Mouse (Mus musculus) T-helper 1 cell (primary cell): ENCODE measurements around the gene Ddx19a.
"Not testable (repeated sequence)": the region's sequence is repeated elsewhere in the genome, so short reads cannot be mapped to it uniquely, and the experiment has no call there.

Source experiments
- in situ Hi-C: fragments of 300-600 bp; cut with MboI, MseI; formaldehyde crosslinking; loops from one replicate; pipeline ENCODE4 v1.15.1; 2025; ENCODE audit warnings: high pct_unique_total_duplicates

Ddx19a gene

GRCm38 (mm10) chr8:110936217-110936616 lies 61.4 kb downstream of the Ddx19a start:
- in situ Hi-C loops = no loop called here

DNA sequence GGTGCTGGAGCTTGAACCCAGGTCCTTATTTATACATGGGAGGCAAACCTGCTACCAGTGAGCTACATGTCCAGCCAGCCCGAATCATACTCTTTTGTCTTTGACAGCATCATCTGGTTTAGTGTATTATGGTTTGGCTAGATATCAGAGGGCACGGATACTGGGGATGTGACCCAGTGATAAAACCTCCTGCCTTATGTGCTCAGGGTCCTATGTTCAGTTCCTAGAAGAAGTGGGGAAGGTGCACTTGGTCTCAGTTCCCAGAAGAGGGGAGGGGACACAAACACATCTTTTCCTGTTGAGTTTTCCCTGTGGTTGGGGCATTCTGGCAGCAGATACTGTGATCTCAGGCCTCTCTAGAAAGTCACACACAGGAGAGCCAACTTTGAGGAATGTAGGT lies 64.3 kb downstream of the Ddx19a start:
- in situ Hi-C loops = no loop called here

DNA sequence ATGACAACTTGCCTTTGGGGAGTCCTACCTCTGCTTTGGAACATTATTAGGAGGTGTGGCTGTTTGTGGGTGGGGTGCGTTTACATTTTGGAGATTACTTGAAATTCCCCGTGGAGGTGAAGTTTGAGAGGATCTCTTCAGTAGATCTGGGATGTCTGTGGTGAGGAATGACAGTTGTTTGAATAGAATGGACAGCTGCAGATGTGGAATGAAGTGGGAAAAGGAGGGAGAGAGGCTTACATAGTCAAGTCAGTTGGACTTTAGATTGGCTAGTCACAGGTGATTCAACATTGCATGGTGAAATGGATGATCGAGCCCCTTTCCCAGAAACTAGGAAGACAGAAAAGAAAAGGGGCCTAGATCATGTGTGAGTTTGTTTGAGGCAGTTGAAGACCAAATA lies 65.2 kb downstream of the Ddx19a start:
- in situ Hi-C loops = no loop called here

DNA sequence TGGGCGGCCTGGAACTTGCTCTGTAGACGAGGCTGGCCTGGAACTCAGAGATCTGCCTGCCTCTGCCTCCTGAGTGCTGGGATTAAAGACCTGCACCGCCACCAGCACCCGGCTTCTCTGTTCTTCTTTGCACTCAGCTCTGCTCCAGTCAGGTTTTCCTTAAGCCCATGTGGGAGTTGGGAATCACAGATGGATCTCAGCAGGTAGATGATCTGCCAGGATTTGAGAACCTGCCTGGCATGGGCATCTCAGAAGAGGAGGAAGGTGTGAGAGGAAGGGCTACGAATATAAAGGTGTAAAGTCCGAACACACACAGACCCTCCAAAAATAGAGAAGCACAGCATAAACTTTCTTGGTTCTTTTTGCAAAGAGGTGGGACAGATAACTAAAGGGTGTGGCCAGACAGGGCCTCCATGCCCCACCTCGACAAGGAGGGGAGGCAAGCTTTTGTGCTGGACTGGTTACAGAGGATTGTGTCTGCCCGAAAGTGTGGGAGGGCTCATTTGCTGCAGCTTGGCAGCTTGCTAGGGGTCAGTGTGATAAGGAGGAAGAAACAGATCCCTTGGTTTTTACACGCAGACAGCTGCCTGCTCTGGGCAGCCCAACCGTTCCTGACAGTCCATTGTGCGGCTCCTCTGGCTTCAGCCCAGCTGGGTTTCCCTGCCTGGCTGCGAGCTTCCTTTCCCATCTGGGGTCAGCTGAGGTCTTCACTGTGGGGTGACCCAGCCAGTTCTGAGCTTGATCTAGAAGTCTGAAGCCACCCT lies 66.2 kb downstream of the Ddx19a start:
- in situ Hi-C loops = no loop called here

GRCm38 (mm10) chr8:110929672-110930071 lies 67.9 kb downstream of the Ddx19a start:
- in situ Hi-C loops = not testable (repeated sequence)

DNA sequence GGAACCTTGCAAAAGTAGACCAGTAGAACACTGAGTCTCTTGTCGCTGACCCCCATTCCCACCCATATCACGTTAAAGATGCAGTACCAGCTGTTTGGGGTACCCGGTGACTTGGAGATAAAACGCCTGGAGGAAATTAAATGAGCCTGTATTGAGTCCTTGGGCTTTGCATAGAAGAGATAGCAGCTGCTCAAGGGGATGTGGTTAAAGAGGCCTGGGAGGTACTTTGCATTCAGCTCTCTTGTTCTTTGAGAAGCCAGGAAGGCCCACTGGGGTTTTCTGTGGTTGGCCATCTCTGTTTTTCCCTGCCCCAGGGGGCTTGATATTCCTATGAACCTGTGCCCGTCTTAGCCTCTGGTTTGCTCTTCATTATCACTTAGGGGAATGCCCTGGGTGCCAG lies 68.5 kb downstream of the Ddx19a start:
- in situ Hi-C loops = no loop called here

- in situ Hi-C loops = no loop called here
Measured at GRCm38 (mm10) chr8:110928435-110928834, 69.2 kb downstream of the Ddx19a start.

GRCm38 (mm10) chr8:110926690-110927089 lies 70.9 kb downstream of the Ddx19a start:
- in situ Hi-C loops = no loop called here

DNA sequence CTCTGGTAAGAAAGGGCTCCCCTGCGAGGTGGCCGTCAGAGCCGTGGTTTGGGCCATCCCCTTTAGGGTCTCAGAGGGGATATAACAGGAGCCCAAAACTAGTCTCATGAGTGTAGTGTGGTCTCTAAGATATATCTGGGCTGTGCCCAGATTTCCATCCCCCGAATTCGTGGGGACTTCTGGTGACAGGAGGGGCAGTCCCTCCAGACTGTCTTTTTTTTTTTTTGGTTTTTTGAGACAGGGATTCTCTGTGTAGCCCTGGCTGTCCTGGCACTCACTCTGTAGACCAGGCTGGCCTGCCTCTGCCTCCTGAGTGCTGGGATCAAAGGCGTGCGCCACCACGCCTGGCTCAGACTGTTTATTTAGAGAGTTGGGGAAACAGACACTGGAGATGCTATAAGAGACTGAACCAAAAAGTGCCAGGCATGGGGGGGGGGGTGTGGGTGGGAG lies 71.9 kb downstream of the Ddx19a start:
- in situ Hi-C loops = no loop called here
